Mouse (Mus musculus) lung, postnatal 0 days (tissue): ENCODE results near the gene H1f0. TPM values are rescaled to one million over a fixed set of nuclear protein-coding genes. Genes with fewer than 3 reads are reported as not detected.
A peak's percentile ranks its signal among the peaks of the same experiment; 100 is the strongest.

Experiments used
- ATAC-seq: fragments of 200-750 bp; cut with Nextera tagmentation; 2 replicates; pipeline ENCODE4 v1.8.0; 2017; ENCODE audit warnings: moderate library complexity
- DNase-seq: peaks from one replicate; pipeline ENCODE4 v3.0.0-alpha.2; 2016; ENCODE audit warnings: low spot score
- H3K27ac ChIP-seq: fragments of 300-500 bp; sonication (generic); 2 replicates; pipeline ENCODE4 v1.5.1; 2014; ENCODE audit warnings: antibody characterized with exemption, mild to moderate bottlenecking, low read length, mixed read lengths
- H3K27me3 ChIP-seq: fragments of 300-500 bp; sonication (generic); replicated peaks from 2 replicates; pipeline ENCODE4 v1.6.1; 2014; ENCODE audit warnings: low read length, mixed read lengths; ENCODE audit not compliant: insufficient read depth
- H3K36me3 ChIP-seq: fragments of 300-500 bp; sonication (generic); 2 replicates; pipeline ENCODE4 v1.6.1; 2014; ENCODE audit warnings: low read length, mixed read lengths; ENCODE audit not compliant: insufficient read depth
- H3K4me1 ChIP-seq: fragments of 300-500 bp; sonication (generic); 2 replicates; pipeline ENCODE4 v1.6.1; 2014; ENCODE audit warnings: antibody characterized with exemption, low read depth, low read length, mixed read lengths; ENCODE audit not compliant: insufficient read depth
- H3K4me2 ChIP-seq: fragments of 300-500 bp; sonication (generic); replicated peaks from 2 replicates; pipeline ENCODE4 v1.6.1; 2014; ENCODE audit warnings: low read depth, mild to moderate bottlenecking, low read length, moderate library complexity, mixed read lengths
- H3K4me3 ChIP-seq: fragments of 300-500 bp; sonication (generic); 2 replicates; pipeline ENCODE4 v1.5.1; 2014; ENCODE audit warnings: low read depth, low read length
- H3K9ac ChIP-seq: fragments of 300-500 bp; sonication (generic); replicated peaks from 2 replicates; pipeline ENCODE4 v1.6.1; 2014; ENCODE audit warnings: low read depth, mild to moderate bottlenecking
- H3K9me3 ChIP-seq: fragments of 300-500 bp; sonication (generic); 2 replicates; pipeline ENCODE4 v1.6.1; 2016; ENCODE audit warnings: low read length, mixed read lengths
- CTCF ChIP-seq: IDR thresholded peaks from 2 replicates; pipeline ENCODE4 v1.5.1; 2016; ENCODE audit warnings: antibody characterized with exemption, mild to moderate bottlenecking
- EP300 ChIP-seq: IDR thresholded peaks from 2 replicates; pipeline ENCODE4 v1.6.1; 2016; ENCODE audit warnings: antibody characterized with exemption, mild to moderate bottlenecking, control low read depth
- WGBS: fragments of 180-500 bp; shearing (Covaris S2); extraction: QIAGEN DNeasy Blood & Tissue Kit; methylation state at CpG from one replicate; pipeline ENCODE4 v1.1.7; 2014; 5-methylcytosine and 5-hydroxymethylcytosine counted together
- polyA plus RNA-seq: library from polyadenylated mRNA; unstranded; fragments of >200 nt; fragmentation: Nextera tagmentation; extraction: Ambion mirVana; gene quantifications from 2 replicates; pipeline ENCODE4 v1.2.1, GENCODE M21; 2015

H1f0 gene
- 263 and 311 TPM in 2 replicates for polyA plus RNA-seq

DNA sequence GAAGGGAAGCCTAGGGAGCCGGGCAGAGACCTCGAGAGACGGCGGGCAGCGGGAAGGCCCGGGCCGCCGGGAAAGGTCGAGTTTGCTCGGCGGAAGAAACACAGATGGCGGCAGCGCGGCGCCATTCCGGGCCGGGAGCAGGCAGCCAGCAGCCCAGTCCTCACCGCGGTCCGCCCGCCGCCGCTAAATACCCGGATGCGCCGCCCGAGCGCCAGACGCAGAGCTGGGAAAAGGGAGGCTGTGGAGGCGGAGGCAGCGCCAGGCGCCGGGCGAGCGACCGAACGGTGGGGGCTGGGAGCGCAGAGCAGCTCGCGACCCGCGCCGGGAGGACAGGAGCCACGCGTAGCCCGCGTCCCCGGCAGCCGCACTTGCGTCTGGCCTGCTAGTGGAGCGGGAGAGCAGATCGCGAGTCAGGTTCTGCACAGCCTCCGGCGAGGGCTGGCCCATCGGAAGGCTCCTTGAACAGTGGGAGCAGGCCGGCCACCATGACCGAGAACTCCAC lies at the start of gene H1f0:
Gene H1f0 (plus strand): TSS at position 214 of the 502 bp plus-strand sequence.
- ATAC-seq (peak; percentile 87), DNase-seq (peak; percentile 97)
- TF ChIP-seq EP300: no peak
- TF ChIP-seq CTCF: no peak
- no peaks in the 10 kb centered on the region for H3K27me3 ChIP-seq
- no peaks in the 10 kb centered on the region for H3K9me3 ChIP-seq
- H3K36me3 ChIP-seq: no peaks in the 10 kb centered on the region
- peak within 1 kb of the TSS; percentile 98 for H3K27ac ChIP-seq
- peak within 1 kb of the TSS; percentile 100 for H3K9ac ChIP-seq
- 2% methylated on average over 41 of the region's 58 CpGs for WGBS
- H3K4me1 ChIP-seq: peaks cover 11% of the 10 kb centered on the region; the same call in 1 of the 2 replicates
- H3K4me3 ChIP-seq: peak within 1 kb of the TSS; percentile 79
- H3K4me2 ChIP-seq: peak within 1 kb of the TSS; percentile 97

DNA sequence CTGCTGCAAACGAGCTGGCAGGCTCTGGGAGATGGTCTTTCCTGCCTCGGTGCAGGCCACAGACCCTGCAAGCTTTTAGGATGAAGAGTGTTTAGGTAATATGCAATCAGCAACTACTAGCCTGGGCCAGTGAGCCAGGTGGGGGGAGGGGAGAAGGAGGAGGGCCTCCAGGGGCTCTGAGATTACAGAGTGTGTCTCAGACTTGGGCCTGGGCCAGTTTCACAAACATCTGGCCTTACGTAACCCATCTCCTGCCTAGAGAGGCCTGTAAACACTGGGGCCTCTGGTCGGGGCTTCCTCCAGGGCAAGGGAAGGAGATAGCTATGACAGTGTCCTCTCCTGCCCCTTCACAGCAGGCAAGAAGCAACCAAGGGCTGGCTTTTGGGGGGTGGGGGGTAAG lies 49.4 kb upstream of the H1f0 start:
- ATAC-seq (peak; percentile 57), DNase-seq (peak; percentile 92)
- H3K9me3 ChIP-seq: no peaks in the 10 kb centered on the region
- no peak overlapping the region for H3K4me2 ChIP-seq
- H3K4me1 ChIP-seq: peaks cover 15% of the 10 kb centered on the region; the same call in 1 of the 2 replicates
- H3K27me3 ChIP-seq: no peaks in the 10 kb centered on the region
- H3K9ac ChIP-seq: no peak overlapping the region; the same call in 1 of the 2 replicates
- no peak overlapping the region for H3K4me3 ChIP-seq
- peak overlapping the region; percentile 64 for H3K27ac ChIP-seq
- TF ChIP-seq CTCF: no peak
- peak; percentile 45; the same call in 1 of the 2 replicates for TF ChIP-seq EP300
- WGBS: 2% methylated on average over 4 of the region's 4 CpGs
- no peaks in the 10 kb centered on the region for H3K36me3 ChIP-seq

DNA sequence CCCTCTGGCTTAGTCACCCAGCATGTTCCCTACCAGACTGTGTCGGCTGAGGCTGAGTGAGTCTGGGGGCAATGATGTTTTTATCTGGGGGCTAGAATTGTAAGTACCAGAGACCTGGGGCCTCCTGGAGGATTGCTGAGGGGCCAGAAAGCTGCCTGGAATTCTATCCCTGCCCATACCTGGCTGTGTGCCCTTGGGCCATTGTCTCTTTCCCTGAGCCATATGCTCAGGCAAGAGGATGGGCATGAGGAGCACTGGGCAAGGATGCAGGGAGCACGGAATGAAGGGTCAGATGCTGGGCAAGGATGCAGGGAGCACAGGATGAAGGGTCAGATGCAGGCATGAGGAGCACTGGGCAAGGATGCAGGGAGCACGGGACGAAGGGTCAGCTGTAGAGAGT lies 48.2 kb upstream of the H1f0 start:
- Histone ChIP-seq H3K27me3 (no peaks in the 10 kb centered on the region), H3K9me3 (no peaks in the 10 kb centered on the region), H3K27ac (no peak overlapping the region), H3K4me3 (no peak overlapping the region), H3K9ac (no peak overlapping the region), H3K4me2 (no peak overlapping the region), H3K36me3 (no peaks in the 10 kb centered on the region), H3K4me1 (peaks cover 17% of the 10 kb centered on the region; the same call in 1 of the 2 replicates)
- no peak for DNase-seq
- 85% methylated on average over 4 of the region's 4 CpGs for WGBS
- TF ChIP-seq EP300 (no peak), CTCF (no peak)
- no peak for ATAC-seq

DNA sequence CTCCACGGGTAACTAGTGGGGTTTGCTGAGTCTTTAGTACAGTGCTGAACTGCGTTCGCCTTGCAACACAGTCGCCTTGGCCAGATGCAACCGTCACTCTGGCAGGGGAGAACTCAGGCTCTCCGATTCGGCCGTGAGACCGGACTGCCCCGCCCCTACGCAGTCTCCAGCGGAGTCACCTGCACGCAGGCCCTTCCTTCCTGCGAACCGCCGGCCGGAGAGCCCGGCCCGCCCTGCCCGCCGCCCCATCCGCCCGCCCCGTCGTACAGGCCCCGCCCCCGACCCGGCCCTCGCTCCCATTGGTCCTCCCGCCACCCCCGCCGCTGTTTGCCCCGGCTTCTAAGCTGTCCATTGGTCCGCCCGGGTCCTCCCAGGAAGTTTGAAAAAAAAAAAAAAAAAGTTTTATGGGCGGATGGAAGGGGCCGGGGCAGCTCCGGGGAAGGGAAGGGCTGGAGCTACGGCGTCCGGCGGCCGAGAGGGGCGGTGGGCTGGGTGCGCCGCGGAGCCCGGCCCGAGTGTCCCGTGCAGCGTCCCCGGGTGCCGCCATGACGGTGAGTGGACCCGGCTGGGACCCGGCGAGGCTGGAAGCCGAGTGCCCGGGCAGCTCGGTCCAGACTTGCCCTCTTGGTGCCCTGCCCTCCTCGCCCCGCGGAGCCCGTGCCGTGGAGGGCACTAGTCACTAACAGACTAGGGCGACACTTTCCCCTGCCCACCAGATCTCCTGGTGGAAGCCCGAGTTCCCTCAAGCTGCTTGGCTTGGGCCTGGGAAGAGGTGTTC lies 45.4 kb upstream of the H1f0 start:
- H3K9ac ChIP-seq: peak overlapping the region; percentile 87
- H3K4me3 ChIP-seq: peak overlapping the region; percentile 72
- WGBS: 2% methylated on average over 49 of the region's 67 CpGs
- H3K4me2 ChIP-seq: peak overlapping the region; percentile 67
- peak; percentile 97 for DNase-seq
- TF ChIP-seq CTCF: 0 out of 2 replicates have a peak, but pooled peaks have one; percentile 10
- no peak; the same call in 1 of the 2 replicates for TF ChIP-seq EP300
- H3K27me3 ChIP-seq: no peaks in the 10 kb centered on the region
- no peaks in the 10 kb centered on the region for H3K9me3 ChIP-seq
- H3K36me3 ChIP-seq: no peaks in the 10 kb centered on the region
- peak overlapping the region; percentile 91 for H3K27ac ChIP-seq
- ATAC-seq: peak; percentile 87
- peaks cover 18% of the 10 kb centered on the region; the same call in 1 of the 2 replicates for H3K4me1 ChIP-seq

DNA sequence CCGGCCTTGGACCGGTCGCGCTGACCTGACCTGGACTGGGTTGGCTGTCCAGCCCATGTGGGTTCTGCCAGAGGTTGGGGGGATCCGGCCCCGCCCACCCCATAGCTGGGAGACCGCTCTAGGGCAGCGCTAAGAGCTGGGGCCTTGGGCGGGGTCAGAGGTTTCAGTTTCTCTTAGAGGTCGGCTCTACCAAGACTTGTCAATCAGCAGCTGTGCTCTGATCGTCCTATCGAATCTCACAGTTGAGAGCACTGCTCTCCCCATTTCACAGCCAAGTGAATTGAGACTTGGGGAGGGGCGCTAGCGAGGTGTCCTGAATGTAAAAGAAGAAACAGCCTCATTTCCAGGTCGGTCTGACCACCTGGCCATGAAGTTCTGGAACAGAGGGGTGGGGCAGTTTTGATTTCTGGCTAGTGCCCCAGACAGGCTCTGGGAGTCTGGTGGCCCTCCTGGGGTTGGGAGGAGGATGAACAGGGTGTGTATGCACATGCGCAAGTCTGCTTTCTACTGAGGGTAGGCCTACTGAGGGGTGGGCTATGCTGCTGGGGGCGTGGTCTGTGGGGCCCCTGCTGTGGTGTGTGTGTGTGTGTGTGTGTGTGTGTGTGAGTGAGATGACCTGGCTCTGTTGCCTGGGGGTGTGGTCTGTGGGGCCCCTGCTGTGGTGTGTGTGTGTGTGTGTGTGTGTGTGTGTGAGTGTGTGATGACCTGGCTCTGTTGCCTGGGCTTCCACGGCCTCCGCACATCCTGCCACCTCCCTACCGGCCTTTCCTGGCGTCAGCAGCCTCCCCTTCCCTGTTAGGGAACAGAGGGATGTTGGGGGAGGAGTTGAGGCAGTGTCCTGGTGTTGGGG lies 44.6 kb upstream of the H1f0 start:
- H3K9ac ChIP-seq: peak overlapping the region; percentile 87
- ATAC-seq (peak; percentile 48), DNase-seq (peak; percentile 80)
- H3K4me3 ChIP-seq: peak overlapping the region; percentile 72
- H3K36me3 ChIP-seq: no peaks in the 10 kb centered on the region
- WGBS: under 1% methylated on average over 21 of the region's 21 CpGs
- TF ChIP-seq CTCF (no peak), EP300 (peak; percentile 29; the same call in 1 of the 2 replicates)
- peaks cover 13% of the 10 kb centered on the region; the same call in 1 of the 2 replicates for H3K4me1 ChIP-seq
- H3K27ac ChIP-seq: peak overlapping the region; percentile 91
- H3K4me2 ChIP-seq: peak overlapping the region; percentile 67
- H3K9me3 ChIP-seq: no peaks in the 10 kb centered on the region
- no peaks in the 10 kb centered on the region for H3K27me3 ChIP-seq
